Mouse (Mus musculus) cerebellum, adult 9-10 months (tissue): ENCODE results near the gene Smim1.
A peak's percentile ranks its signal among the peaks of the same experiment; 100 is the strongest.

ENCODE experiments used
- DNase-seq: peaks from one replicate; pipeline ENCODE4 v3.0.0; 2022

Gene Smim1

DNA sequence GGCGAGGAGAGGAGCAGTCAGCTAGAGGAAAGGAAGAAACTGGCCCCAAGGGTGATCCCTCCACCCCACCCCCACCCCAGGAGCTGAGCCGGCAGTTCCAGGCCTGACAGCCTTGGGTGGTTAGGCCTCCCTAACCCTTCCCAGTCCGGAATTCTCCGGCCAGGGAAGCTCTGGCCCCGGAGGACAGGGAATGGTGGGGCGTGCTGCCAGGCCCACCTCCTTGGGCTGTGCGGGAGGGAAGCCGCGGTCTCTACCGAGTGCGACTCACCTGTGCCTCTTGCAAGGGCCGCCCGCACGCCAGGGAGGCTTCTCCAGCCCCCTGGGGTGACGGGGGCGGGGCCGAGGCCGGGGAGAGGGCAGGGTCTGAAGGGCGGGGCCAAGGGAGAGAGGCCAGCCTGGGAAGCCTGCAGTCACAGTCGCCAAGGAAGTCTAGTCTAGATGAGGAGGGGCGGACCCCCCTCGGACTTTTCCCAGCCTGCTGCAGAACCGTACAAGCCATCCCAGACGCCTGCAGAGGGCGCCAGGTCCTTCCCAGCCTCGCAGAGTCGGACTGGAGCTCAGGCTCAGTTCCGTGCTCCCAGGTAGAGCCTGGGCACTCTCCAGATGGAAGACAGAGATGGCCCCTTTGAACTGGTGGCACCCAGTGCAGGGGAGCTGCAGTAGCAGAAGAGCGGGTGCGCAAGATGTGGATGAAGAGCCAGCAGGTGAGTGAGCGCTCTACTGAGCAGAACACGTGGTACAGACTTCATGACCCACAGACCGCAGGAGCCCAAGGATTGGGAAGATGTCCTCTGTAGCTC is at the start of gene Smim1:
Gene Smim1, minus strand, starts transcription at position 590 of the 800 bp plus-strand sequence.
- peak; percentile 58 for DNase-seq

DNA sequence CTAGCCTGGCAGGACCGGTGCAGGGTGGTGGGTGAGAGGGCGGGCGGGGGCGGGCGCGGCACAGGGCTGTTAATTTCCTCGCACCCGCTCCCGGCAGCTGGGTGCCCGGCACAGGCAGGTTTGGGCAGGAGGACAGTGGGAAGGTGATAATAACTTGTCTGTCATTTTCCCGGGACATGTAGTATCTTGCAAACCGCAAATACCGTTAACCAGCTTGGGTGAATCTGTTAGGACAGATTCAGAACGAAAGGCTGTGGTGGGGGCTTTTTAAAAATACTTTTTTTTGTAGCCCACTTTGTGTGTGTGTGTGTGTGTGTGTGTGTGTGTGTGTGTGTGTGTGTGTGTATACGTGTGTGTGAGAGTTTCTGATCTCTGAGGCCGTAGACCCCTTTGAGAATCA is 45.9 kb upstream of the Smim1 start:
- no peak for DNase-seq

DNA sequence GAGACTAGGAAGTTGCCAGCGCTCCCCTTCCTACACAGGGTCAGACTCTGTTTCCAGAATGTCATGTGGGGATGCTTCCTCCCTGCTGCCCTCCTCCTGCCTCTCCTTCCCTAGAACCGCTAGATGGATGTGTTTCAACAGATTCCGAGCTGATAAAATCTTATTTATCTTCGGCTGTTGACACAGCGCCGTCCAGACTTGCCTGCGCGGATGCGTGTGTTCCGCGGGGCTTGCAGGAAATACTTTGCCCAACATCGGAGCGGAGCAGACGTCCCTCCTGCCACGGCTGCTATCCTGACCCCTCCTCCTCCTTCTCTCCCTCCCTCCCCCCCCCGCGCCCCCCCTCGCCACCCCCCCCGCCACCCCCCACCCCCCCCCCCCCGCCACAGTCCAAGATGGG is 45.5 kb upstream of the Smim1 start:
- no peak for DNase-seq

DNA sequence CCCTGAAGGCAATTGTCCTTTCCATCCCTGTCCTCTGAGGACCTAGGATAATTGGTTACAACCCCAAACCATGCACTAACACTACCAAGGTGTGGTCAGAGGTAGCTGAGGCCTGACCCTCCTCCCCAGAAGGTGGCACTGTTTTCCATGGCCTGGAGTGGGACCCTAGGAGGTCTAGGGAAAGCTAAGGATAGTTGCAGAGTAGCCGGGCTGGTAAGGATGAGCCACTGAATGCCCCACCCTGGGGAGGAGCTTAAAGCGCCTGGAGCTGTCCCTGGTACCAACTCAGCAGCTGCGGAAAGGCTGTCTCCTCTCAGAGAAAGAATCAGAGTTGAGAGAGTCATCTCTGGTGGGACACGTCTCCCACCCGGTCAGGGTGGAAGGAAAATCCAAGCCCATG is 44.9 kb upstream of the Smim1 start:
- DNase-seq: no peak

DNA sequence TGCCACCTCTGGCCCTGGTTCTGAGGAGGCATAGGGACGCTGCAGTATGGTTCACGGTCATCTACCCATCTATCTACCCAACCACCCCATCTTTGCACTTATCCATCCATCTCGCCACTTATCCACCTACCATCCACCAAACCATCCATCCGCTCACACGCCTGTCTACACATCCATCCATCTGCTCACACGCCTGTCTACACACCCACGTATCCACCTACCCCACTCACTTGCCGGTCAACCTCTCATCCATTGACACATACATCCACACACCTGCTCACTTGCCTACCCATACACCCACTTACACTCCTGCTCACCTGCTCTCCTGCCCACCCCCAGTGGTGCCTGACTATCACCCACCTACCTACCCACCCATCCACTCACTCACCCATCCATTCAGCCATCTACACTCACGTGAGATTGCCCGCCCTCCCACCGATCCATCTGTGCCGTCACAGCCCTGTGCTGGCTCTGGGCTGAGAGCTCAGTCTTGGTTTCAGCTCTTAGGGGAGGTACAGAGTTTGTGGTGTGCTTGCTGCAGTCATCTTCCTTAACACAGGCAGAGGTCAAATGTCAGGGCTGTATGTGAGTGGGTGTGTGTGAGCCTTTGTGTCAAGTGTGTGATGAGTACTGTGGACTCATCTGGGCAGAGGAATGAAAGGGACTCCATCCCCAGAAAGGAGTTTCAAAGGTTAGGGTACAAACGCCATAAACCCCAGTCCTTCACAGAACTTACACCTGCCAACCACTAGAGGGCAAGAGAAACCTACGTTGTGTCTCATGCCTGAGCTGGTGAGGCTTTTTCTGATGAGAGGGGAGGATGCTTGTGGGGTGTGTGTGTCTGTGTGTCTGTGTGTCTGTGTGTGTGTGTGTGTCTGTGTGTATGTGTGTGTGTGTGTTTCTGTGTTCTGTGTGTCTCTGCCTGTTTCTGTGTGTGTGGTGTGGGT is 39.1 kb upstream of the Smim1 start:
- peak; percentile 52 for DNase-seq

DNA sequence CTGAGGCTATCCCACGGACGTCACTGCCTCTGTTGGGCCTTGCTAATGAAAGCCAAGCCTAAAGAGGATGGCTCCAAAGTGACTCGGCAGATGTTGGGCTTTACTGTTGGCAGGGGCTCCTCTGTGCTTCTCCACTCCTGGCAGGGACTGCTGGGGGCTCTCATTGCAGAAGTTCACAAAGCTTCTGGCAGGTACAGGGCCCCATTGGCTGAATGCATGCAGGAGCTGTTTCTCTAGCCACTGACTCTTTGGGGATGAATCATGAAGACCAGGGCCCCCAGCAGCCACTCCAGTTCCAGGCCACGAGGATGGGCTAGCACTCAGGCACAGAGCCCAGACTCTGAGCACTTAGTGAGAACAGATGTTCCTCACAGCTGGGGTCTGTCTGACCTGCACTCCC is 31.7 kb upstream of the Smim1 start:
- DNase-seq: no peak

DNA sequence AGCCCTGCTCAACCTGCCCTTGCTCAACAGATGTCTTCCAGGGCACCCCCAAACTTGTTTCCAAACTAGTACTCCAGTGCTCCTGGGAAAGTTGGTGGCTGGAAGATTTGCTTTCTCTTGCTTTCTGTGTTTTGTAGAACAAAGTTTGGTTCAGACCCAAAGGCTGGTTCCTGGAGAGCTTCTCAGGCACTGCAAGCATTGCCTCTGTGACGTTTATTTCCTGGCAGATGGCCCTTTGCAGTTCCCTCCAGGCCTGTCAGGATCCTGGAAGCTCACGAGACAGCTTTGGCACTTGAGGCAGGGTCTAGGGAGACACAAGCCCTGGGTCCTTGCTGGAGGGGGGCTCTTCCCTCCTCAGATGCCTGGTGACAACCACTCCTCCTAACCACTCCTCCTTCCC is 30.6 kb upstream of the Smim1 start:
- DNase-seq: no peak

DNA sequence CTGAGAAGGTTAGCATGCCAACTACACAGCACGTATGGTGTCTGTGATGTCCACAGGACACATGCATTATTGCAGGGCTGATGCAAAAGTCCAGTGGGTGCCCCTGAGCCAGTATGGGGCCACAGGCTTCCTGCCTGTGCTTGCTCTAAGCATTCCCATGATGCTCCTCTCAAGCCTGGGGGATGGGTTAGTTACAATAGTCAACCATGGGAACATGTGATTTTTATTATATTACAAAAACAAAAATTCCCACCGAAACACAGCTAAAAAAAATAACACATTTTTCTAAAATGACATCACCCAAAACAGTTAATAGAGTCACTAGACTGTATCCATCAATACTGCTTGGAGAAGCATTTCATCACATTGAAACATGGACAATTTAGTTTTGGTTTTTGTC is 30.0 kb upstream of the Smim1 start:
- DNase-seq: no peak

DNA sequence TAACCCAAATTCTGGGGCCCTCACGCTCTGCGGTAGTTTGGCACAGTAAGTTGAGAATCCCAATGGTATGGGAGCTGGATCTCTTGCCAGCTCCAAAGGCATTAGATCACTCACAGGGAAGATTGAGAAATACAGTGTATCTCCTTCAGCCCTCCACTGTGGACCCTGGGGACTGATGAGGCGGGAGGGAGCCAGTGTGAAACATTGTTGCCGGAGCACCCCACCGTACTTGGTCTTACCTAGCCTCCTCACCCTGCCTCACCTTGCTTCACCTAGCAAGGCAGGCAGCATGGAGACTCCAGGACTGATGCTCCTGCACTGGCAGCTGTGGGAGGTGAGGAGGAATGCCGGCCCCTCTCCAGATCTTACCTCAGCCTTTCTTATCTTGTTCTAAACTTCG is 29.5 kb upstream of the Smim1 start:
- no peak for DNase-seq

DNA sequence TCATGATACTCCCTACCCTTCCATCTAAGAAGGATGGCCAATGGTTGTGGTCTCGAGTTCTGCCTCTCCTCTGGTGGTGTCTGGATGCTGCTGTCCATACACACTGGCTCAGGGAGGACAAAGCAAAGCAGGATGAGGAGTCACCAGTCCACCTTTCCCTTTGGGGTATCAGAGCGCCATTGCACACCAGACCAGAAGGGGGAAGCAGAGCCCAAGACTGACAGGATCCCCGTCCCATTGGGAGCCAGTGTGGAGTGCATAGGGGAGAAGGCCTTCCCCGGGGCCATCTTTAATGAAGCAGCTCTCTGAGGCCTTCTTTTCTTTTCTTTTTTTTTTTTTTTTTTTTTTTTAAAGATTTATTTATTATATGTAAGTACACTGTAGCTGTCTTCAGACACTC is 27.0 kb upstream of the Smim1 start:
- no peak for DNase-seq

DNA sequence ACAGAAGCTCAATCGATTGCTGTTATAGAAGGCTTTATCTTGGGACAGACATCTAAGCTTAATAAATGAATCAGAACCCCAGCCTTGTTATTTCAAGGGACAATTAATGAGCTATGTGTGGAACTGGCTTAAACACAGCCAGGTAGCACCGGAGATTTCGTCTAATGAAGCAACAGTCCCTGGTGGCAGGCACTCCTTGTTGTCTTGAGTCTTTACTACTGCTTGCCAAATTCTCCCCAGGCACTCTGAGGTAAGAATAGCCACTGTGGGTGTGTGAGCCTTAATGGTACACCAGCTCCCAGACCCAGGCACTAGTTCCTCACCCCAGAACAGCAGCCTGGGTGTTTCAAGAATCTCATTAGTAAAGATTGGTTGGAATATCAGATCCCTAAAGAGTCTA is 25.4 kb upstream of the Smim1 start:
- DNase-seq: no peak

DNA sequence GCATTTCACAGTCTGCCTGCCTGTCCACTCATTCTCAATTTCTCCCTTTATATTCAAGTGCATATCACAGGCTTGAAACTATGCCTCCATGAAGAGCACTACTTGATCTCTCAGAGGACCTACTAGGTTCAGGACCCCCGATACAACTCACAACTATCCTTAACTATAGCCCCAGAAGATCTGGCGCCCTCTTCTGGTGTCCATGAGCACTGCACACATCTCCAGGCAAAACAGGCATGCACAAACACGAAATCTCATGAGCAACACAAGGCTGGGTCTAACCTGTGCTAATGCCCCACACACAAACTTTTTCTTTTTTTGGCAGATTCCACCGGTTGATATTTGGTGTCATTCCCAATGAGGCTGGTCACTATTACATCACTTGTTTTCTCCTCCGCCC is 19.8 kb upstream of the Smim1 start:
- no peak for DNase-seq

DNA sequence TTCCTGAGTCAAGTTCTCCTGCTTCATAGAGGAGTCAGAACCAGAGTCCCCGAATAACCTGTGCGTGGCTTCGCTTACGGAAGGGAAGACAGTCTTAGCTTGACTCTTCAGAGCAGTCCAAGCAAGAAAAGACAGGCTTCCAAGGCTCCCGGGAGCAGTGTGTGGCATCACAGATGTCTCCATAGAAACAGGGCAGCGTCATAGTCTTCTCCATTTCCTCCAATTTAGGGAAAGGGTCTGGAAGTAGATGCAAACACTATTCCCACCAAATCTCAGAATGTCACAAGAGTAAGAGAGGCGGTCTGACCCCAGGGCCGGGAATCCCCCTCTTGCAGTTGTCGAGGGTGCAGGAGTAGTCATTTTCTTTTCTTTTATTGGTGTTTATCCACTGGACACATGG is 16.5 kb upstream of the Smim1 start, which contains the start of gene Ccdc27:
Gene Ccdc27, minus strand, starts transcription at position 101 of the 400 bp plus-strand sequence.
- no peak for DNase-seq

DNA sequence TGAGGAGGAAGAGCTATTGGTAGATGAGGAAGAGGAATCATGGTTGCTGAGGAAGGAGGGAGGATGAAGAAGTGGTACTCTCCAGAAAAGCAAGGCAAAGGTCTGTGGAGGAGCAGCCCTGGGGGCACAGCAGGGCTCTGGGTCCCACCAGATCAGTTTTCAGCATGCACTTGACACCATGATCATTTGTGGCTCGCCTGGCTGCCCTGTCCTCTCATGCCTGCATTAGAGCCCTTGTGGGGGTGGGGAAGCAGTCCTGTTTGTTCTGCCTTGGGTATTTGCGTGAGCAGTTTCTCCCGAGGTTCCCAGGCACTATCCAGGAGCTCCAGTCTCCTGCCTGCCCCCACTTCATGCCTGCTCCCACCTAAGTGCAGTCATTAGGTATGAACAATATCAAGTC is 11.1 kb upstream of the Smim1 start:
- no peak for DNase-seq

DNA sequence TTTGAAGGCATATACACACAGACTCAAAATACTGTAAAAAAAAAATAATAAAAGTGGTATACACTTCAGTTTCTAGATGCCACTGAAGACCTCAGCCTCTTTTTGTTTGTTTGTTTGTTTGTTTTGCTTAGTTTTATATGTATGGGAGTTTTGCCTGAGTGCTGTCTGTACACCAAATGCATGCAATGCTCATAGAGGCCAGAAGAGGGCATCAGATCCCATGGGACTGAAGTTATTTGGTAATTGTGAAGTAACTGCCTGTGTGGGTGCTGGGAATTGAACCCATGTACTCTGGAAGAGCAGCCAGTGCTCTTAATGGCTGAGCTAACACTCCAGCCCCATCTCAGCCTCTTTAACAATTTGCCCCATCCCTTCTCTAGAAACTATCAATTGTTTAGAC is 2.6 kb upstream of the Smim1 start:
- no peak for DNase-seq

DNA sequence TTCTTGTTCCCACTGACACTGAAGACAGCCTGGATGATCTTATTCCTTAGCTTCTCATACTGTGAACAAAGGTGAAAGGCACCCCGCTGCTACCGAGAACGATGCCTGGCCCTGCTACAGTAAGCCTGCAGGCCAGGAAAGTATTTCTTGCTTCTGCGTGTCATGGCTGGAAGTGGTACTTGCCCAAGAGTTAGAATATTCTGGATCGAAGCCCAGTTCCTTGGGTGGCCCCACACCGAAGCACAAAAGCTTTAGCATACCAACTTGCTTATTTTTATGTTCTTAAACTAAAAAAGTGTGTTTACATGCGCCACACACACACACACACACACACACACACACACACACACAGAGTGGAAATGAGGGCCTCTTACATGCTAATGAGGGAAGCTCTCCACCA is 2.0 kb upstream of the Smim1 start:
- DNase-seq: no peak

DNA sequence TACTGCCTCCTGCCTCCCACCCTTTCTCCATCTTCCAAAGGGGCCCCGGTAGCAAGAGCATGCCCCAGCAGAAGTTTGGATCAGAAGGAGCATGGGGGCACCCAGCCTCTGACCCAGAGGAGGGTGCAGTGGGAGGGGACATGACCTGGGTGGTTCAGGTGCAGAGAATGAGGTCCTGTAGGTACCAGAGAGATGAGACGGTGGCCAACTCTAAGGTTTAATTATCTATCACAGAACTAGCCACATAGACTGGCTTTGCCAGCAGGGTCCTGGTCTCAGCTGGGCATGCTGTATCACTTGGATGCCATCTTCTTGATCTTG is 371 bp upstream of the Smim1 start:
- no peak for DNase-seq

DNA sequence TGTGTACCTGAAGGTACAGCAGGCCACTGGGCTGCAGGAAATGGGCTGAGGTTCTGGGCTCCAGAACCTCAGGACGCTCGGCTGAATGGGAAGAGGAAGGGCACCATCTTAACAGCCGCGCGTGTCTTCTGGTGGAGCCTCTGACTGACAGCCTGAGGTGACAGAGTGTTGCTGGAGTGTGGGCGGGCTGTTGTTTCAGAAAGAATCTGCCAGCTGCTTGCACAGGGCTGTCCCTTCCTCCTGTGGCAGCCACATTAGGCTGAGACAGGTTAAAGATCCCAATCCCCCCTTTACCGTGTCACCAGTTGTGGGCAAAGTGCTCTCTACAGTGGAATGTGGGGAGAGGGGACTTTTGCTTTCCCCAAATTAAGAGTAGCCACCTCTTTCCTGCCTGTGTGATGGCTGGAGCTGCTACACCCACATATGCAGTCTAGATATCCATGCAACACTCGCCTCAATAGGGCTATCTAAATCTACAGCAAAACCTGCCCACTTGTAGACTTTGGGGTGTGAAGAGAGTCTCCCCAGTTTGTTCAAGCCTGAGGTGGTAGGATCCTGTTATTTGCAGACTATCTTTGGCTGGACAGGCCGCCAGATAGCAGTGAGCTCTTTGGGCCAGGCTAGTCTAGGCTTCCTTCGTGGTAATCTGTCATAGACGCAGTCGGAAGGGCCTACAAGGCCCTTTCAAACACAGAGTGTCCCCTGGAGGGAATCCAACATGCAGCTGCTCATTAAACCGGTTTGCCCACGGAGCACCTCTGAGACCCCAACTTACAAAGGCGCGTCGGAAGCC is 1.1 kb downstream of the Smim1 start:
- no peak for DNase-seq

DNA sequence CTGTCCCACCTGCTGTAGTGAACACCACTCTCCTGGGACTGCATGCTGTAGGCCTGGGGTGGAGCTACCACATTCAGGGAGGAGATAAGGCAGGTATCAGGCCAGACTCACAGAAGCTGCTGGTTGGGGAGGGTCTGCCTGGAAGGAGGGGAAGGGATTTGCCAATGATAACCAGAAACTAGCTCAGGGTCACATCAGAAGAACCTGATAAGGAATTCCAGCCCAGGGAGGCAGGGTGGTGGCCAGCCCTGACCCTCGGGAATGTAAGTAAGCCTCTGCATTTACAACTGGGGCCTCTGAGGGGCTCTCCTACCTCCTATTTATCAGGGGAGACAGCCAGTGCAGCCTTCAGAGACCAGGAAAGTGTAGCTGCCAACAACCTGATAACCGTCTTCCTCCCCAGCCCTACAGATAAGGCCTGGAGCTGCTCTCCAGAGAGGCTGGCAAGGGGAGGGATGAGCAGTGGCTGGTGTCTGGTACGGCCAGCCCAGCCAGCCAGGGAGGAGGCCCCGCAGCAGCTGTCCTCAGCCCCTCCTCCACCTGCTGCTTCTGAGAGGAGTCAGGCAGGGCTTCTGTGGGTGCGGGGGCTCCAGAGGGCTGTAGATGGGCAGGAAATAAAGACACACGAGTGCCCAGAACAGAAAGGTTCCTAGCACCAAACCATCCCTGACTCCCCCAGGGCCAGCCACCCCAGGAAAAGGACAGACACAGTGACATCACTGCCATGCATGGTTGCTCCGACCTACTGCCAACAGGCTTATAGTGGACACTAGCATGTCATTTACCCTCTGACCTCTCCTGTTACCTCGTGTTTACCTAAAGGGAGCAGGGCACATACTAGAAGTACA is 2.1 kb downstream of the Smim1 start:
- no peak for DNase-seq

DNA sequence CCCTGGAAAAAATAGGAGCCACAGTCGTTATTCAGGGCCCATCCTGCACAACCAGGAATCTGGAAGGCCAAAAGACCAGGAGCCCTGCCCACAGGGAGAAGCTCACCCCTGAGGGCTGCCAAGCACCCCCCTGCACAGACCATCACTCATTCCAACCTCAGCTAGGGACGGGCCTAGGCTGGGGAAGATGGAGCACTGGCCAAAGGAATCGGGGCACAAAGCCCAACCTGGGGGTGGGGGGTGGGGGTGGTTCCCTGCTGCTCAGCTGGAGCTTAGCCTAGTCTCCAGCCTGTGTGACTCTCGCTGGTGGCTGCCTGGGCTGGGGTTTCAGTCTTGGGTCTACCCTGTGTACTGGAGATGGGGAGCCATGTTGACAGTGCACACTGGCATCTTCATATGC is 3.2 kb downstream of the Smim1 start:
- DNase-seq: no peak

DNA sequence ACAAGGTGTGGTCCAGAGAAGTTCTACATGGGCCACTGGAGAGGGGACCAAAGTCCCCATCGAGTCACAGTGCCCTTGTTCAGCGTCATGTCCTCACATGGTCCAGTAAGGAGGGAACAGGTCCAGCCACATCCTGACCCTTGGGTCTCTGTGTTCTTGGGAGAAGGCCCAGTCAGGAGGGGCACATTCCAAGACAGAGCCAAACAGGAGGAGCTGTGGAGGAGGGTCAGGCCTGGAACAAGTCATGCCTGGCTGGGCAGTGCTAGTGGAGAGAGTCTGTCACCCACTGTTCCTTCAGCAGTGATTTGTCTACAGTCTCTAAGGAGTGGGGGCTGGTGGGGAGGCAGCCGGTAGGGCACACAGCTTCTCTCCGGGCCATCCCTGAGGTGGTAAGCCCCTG is 3.6 kb downstream of the Smim1 start:
- no peak for DNase-seq

DNA sequence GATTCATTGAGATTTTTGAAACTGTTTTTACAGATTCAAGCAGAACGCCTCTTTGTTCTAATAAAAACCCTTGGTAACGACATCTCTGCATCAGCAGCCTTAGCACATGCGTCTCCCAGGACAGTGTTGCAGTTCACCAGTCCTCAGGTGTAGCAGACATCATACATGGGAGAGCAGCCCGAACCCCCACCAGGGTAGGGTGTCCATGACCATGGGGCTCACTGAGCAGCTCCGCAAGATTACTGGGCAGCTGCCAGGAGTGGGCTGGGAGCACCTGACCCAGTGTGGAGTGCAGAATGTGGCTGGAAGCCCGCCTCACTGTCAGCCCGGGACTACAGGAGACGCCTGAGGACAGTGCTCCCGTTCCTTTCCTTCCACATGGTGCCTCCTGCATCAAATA is 4.6 kb downstream of the Smim1 start:
- no peak for DNase-seq

DNA sequence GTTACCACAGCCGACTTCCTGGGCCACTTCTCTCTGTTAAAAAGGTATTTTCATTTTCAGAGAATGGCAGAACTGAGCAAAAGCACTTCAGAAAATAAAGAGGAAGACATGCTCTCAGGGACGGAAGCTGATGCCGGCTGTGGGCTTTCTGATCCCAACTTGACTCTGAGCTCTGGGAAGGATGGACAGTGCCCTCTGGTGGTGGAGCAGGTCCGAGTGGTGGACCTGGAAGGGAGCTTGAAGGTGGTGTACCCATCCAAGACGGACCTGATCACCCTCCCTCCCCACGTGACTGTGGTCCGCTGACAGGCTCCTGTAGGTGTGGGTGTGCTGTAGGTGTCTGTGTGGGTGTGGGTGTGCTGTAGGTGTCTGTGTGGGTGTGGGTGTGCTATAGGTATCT is 6.5 kb downstream of the Smim1 start:
- no peak for DNase-seq
